Mouse (Mus musculus) T-helper 17 cell (primary cell): ENCODE measurements at regions not wholly inside any gene's neighbourhood (a gene's known extent, or its start where the extent isn't known, plus 50 kb on each side); places are given as distances from the start of the nearest gene placed in this dataset.

Experiments
- in situ Hi-C, 2 experiments: fragments of 300-600 bp; cut with MboI, MseI; formaldehyde crosslinking; loops; 1 replicate in 1 of 2; 2 replicates in 1 of 2; pipeline ENCODE4 v1.15.1; 2025; ENCODE audit warnings: high pct_unique_total_duplicates in 2 of 2

GRCm38 (mm10) chr2:79546206-79546605 is 88.9 kb upstream of the Itprid2 start:
- in situ Hi-C loops, result no loop called here

- in situ Hi-C loops, result no loop called here
These were observed 87.9 kb upstream of the Itprid2 start for GRCm38 (mm10) chr2:79547284-79547683.

GRCm38 (mm10) chr2:79548039-79548600 is 87.0 kb upstream of the Itprid2 start:
- in situ Hi-C loops, result no loop called here

- in situ Hi-C loops, result loop anchor here in 1 of 2 experiments (5.0 kb wide), 1 partner anchor 1083 kb away; no protein-coding TSS in a partner anchor
These were observed 85.4 kb upstream of the Itprid2 start for GRCm38 (mm10) chr2:79549781-79550180.

- in situ Hi-C loops, result loop anchor here in 1 of 2 experiments (5.0 kb wide), 1 partner anchor 1082 kb away; no protein-coding TSS in a partner anchor
These were observed 84.7 kb upstream of the Itprid2 start for GRCm38 (mm10) chr2:79550432-79550831.

GRCm38 (mm10) chr2:79552481-79552880 is 82.7 kb upstream of the Itprid2 start:
- in situ Hi-C loops, result loop anchor here in 1 of 2 experiments (5.0 kb wide), 1 partner anchor 1080 kb away; no protein-coding TSS in a partner anchor

GRCm38 (mm10) chr2:79555395-79555794 is 79.8 kb upstream of the Itprid2 start:
- in situ Hi-C loops, result no loop called here

- in situ Hi-C loops, result no loop called here
These were observed 77.8 kb upstream of the Itprid2 start for GRCm38 (mm10) chr2:79557361-79557760.

- in situ Hi-C loops, result no loop called here
These were observed 68.7 kb upstream of the Itprid2 start for GRCm38 (mm10) chr2:79566280-79566933.

- in situ Hi-C loops, result no loop called here
These were observed 67.7 kb upstream of the Itprid2 start for GRCm38 (mm10) chr2:79567413-79567934.

GRCm38 (mm10) chr2:79569663-79570062 is 65.5 kb upstream of the Itprid2 start:
- in situ Hi-C loops, result no loop called here

- in situ Hi-C loops, result no loop called here
These were observed 63.2 kb upstream of the Itprid2 start for GRCm38 (mm10) chr2:79571910-79572309.

- in situ Hi-C loops, result no loop called here
These were observed 60.1 kb upstream of the Itprid2 start for GRCm38 (mm10) chr2:79575074-79575473.

- in situ Hi-C loops, result no loop called here
These were observed 50.0 kb upstream of the Itprid2 start for GRCm38 (mm10) chr2:79585022-79585774.
